Mouse (Mus musculus) heart, adult 2 months (tissue): ENCODE measurements at regions not wholly inside any gene's neighbourhood (a gene's known extent, or its start where the extent isn't known, plus 50 kb on each side); places are given as distances from the start of the nearest gene placed in this dataset.

Experiments
- CTCF ChIP-seq: fragments of 200-600 bp; IDR thresholded peaks from 2 replicates; pipeline ENCODE4 v1.8.1; 2022; ENCODE audit warnings: antibody characterized with exemption, mild to moderate bottlenecking, moderate library complexity
- EP300 ChIP-seq: fragments of 200-500 bp; IDR thresholded peaks from 2 replicates; pipeline ENCODE4 v1.6.1; 2011; ENCODE audit warnings: low read depth, low read length, control low read depth; ENCODE audit not compliant: insufficient read depth
- POLR2A ChIP-seq: fragments of 200-500 bp; IDR thresholded peaks from 2 replicates; pipeline ENCODE4 v1.6.1; 2011; ENCODE audit warnings: mild to moderate bottlenecking, low read depth, low read length, control low read depth; ENCODE audit not compliant: insufficient read depth

DNA sequence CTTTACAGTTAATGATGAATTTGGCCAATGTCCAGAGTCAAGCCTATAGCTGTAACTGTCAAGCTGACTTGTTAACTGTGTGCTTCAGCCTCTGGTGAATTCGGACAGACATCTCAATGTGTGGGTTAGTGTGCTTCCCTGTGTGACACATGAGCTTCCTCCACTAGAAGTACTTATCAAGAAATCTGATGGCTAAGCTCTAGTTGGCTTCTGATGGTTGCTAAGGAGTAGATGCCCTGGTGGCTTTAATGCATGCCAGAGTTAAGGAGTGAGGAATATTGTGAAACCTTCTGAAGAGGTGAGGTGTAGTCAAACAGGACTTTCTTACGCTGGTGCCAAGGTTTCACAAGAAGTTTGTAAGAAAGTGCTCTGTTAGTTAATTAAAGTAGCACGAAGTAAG, 208.1 kb upstream of the Tet2 start:
- TF ChIP-seq CTCF (no peak), POLR2A (no peak), EP300 (no peak)
